Mouse (Mus musculus) telencephalon, adult 2 months (tissue): ENCODE measurements around the gene Bco2.

Experiments used
- DNase-seq: peaks from one replicate; pipeline ENCODE4 v3.0.0-alpha.2; 2011; ENCODE audit warnings: low read depth, low spot score

The Bco2 gene

DNA sequence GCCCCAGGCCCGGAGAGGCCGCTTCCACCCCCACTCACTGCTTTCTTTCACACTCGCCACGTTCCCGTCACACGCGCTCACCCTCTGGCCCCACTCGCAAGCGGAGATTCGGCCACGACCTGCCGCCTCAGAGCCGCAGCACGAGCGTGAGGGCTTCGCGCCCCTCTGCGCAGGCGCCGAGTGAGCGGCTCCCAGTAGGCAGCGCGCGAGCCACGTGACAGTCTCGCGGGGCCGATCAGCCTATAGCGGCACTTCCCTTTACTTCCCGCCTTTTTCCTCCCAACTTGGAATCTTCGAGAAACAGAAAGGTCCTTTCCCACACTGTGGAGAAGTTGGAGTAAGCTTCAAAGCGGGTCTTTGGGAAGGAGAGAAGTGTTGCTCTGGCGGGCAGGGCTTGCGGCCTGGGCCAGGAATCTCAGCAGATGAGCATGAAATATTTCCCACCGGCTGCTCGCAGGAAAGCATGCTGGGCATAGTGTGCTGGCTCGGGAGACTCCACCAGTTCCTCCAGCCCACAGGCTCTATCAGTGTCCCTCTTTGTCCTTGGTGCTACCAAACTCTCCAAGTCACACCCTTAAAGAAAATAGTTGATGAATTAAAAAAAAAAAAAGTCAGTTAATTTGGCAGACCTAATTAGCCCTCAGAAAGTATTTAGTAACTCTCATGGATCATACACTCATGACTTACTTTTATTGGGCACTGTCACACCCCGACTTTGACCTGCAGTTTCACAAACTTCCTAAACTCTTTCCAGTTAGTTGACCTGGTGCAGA, 6.3 kb upstream of the Bco2 start, which contains the start of gene Tex12:
Tex12 (minus strand) TSS at position 181 of the 773 bp plus-strand sequence.
- no peak for DNase-seq

DNA sequence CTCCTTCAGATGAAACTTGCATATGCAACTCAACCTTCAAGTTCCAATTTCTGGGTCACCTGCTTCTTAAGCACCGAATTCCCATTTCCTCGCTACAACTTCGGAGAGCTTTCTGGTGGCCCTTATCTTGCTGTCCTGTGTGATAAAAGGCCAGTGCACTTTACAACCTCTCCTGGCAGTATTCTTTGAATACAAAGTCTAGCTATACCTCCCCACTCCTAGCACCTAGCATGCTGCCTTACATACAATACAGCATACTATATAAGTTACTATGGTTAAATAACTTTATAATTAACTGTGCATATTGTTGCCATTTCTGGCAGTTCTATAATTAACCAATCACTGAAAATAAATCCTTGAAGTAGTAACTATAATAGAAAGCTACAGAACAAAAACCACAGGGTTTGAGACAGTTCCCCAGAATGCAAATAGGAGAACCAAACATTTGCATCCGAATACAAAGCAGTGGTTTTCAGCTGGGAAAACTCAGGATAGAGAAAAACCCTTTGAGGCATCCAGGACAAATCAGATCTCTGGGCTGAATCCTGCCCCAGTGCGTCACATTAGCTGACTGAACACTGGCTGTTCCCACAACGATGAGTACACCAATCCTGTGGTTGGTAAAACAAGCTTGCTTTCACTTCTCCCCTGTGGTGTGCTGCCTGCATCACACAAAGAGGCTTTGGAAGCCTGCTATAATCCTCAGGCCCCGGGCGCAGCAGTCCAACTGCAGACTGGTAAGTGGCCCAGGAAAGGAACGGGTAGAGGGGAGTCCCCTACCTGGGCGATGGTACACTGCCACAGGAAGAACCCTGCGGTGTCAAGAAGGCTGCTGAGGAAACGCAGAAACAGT, 514 bp downstream of the Bco2 start, which contains the start of gene Il18:
Il18 (plus strand) TSS at position 587 of the 853 bp plus-strand sequence.
- peak; percentile 86 for DNase-seq

GRCm38 (mm10) chr9:50553547-50553946, 1.4 kb downstream of the Bco2 start:
- DNase-seq, result no peak

- DNase-seq, result no peak
Observed at GRCm38 (mm10) chr9:50552206-50552605, 2.8 kb downstream of the Bco2 start.

DNA sequence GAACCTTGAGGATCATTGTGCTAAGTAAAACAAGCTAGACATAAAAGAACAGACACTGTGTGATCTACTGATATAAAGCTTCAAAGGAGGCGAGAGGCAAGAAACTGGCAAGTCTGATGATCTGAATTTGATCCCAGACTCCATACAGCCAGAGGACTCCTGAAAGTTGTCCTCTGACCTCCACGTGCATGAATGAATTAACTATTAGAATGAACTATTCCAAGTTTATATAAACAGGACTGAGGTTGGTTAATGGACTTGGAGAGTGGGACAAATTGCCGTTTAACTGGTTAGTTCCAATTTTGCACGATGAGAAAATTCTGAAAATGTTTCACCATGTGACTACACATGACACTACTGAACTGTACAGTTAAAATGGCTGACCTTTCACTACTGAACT, 6.0 kb downstream of the Bco2 start:
- DNase-seq, result no peak

DNA sequence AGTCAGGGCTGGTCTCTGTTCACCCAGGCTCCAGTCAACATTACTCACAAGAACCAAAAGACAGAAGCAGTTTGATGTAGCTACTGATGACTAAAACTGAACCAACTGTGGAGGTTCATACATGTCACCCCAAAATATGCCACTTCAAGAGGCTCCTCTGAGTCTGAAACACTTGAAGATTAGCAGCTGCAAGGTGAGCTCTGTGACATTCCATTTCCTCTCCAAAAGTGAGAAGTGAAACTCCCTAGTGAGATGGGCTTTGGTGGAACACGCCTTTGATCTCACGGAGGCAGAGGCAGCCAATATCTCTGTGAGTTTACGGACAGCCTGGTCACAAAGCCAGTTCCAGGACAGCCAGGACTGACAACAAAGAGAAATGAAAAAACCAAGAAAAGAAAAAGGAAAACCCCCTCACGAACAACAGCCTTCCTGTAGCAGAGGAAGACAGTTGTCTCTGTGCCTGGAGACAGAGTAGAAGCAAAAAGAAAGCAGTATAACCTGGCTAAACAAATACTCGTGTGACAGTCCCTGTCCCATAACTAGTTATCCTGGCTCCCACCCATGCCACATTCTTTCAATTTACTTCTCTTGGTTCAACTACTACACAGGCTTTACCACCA, 7.0 kb downstream of the Bco2 start:
- no peak for DNase-seq

DNA sequence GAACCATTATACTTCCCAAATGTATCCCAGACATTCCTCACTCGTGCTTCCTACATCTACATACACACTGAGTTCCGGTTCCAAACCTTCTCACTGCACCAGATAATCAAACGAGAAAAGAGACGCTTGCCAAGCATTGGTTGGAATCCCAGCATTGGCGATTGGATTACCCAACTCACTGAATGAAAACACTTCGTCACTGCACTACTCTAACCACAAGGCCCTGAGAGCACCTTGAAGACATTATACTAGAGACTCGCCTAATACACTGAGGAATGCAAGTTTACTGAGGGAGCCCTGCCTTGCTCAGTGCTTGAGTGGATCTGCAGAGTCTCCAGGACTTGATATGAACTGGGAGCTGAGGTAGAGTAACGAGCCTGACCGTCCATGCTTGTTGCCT, 12.6 kb downstream of the Bco2 start:
- no peak for DNase-seq

- DNase-seq, result no peak
Observed at GRCm38 (mm10) chr9:50540170-50540569, 14.8 kb downstream of the Bco2 start.

GRCm38 (mm10) chr9:50537295-50537694, 17.7 kb downstream of the Bco2 start:
- DNase-seq, result no peak

- DNase-seq, result no peak
Observed at GRCm38 (mm10) chr9:50536603-50537135, 18.3 kb downstream of the Bco2 start.

- DNase-seq, result no peak
Observed at GRCm38 (mm10) chr9:50535930-50536329, 19.1 kb downstream of the Bco2 start.

GRCm38 (mm10) chr9:50533791-50534190, 21.2 kb downstream of the Bco2 start:
- DNase-seq, result no peak

DNA sequence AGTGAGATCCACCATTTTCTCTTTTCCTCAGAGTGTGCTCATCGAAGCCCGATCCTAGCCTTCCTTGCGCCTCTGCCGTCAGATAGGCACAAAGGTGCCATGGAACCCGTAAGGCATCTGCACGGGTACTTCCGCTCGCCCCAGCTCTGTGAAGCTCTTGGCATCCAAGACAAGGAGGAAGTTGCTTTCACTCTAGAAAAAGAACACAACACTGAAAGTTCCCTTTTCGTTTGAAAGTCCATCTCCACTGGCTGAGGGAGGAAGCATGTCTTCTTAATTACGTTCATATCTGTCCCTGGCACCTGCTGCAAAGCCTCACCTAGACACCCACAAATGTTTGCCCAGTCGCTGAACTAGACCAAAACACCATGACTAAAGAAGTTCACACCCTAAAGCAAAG, 21.7 kb downstream of the Bco2 start:
- DNase-seq, result no peak

DNA sequence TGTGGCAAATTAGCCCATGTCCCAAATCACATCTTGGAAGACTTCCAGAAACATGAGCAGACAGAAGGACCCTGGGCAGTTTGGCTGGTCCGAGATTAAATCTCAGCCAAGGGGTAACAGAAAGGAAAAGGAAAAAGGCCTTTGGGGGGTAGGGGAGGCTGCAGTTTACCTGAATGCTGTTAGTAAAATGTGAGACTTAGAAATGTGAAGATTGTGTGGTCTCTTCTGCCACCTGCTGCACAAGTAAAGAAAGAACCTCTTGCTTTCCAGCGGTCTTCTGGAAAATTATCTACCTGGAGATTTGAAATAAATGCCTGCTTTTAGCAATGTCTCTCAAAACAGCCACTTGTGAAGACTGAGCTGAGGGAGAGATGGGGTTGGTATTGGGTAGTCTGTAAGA, 24.1 kb downstream of the Bco2 start:
- peak; percentile 66 for DNase-seq

DNA sequence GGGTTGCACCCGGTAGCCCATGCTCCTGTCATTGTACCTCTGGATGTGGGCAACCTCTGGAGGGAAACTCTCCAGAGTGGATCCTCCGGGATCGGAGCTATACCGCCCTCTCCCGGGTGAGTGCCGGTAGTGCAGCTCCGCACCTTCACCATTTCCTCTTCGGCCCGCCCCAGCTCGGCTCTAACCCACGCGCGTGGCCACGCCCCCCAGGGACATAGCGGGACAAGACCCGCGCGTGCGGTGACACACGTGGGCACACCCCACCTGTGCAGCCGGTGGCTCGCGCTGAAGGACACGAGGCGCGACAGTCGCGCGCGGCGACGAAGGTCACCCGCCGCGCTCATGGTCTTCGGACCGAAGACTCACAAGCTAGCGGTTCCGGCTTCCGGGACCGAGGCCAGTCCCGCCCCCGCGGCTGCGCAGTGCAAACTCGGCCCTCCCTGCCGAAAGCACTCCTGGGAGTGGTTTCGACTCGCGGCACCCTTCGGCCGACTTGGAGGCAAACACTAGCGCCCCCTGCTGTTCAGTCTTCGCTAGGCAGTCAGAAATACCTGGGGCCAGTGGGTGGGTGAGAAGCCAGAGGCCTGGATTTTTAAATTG, 26.6 kb downstream of the Bco2 start, which contains the start of gene Pts:
Pts (minus strand) TSS at position 432 of the 600 bp plus-strand sequence.
- peak; percentile 97 for DNase-seq

GRCm38 (mm10) chr9:50527860-50528259, 27.1 kb downstream of the Bco2 start:
- DNase-seq, result no peak

DNA sequence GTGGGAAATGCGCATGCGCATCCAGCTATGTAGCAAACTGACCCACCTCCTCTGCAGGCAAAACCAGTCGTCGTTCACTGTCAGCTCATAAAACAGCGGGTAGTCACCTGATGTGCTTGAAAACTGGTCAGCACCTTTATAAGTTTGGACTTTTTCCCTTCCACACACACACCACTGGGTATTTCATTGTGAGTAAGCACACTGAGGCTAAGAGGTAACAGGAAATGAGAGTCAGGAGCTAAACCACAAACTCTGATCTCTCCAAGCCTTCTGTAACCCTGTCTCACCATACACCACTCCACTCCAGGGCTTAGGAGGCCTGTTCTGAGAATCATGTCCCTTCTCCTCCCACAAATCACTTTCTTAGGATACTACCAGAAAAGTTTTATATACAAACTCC, 29.4 kb downstream of the Bco2 start:
- DNase-seq, result no peak

DNA sequence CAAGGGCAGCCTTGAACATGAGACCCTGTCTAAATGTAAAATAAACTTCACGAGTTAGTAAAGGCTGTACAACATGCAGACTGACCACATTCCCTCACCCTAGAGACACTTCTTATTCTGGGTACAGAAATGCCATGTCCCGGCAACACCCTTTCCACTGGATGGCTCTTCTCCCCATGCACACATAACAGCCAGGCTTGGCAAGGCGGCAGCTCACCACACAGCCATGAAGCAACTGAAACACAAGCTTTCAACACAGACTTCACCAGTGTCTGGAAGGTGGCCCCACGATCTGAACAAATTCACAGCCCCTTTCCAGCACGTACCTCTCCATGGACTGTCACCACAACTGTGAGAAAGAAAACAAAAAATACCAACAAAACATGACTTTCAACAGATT, 30.0 kb downstream of the Bco2 start:
- DNase-seq, result no peak

- no peak for DNase-seq
Observed at GRCm38 (mm10) chr9:50522574-50522973, 32.4 kb downstream of the Bco2 start.

GRCm38 (mm10) chr9:50521562-50521961, 33.4 kb downstream of the Bco2 start:
- DNase-seq, result no peak

GRCm38 (mm10) chr9:50520748-50521147, 34.2 kb downstream of the Bco2 start:
- DNase-seq, result no peak
